Mouse (Mus musculus) heart, adult 9 months (tissue): ENCODE results near the gene Kcnk5.
A peak's percentile ranks its signal among the peaks of the same experiment; 100 is the strongest.

ENCODE experiments used
- DNase-seq, 2 experiments: peaks; one replicate each; pipeline ENCODE4 v3.0.0; 2022; ENCODE audit warnings: low spot score in 2 of 2

Kcnk5 gene

DNA sequence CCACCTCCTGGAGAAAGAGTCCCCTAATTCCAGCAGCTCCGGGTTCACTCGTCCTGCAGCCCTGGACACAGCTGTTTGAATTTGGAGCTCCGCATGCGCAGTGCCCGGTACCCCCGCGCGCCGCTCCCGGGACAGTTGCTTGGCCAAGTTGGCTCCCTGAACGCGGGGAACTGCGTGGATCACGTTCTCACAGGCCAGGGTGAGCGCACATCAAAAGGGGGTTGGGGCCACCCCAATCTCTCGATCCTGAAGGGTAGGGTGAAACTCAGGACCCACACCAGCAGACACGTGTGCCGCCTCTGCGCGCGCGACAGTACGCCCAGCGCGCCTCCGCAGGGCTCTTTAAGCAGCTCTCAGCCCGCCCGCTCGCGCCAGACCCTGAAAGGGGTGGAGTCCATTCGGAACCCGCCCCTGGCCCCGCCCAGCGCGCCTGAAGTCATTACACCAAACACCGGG lies at the start of gene Kcnk5:
Gene Kcnk5 (minus strand): TSS at position 344 of the 456 bp plus-strand sequence.
- peak; percentile 76 to 87 for DNase-seq

DNA sequence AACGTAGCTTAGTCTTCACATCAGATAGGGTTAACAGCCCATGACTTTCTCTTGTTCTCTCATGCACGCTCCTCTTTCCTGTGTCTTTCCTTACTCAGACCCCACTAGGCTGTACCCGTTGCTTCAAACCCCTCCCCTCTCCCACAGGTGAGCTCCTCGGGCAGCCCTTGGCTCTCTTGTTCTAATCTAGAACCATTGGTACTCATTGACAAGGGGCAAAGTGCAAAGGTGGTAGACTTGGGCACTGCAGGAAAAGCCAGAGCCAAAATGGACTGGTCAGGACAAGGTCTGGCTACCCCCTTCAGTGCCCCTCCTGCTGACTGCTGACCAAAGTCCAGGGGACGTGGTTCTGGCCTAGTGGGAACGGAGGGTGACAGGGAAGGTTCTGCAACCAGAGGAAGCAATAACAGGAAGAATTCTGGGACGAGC lies 48.5 kb upstream of the Kcnk5 start:
- no peak for DNase-seq

DNA sequence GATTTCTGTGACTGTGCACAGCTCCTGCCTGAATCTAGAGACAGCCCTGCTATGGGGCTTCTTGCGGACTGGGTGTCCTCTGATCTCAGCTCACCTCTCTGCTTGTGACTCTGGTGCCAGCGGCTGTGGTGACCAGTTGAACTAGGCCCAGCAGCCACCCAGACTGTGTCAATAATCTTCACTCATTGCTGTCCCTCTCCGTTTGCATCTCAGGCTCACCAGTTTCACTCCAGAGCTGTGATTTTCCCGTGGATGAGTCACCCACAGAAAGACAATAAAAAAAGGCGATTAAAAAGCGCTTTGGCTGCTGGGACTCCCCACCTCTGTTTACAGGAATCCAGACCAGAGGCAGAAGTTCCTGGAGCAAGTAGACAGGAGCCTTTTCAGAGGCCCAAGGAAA lies 47.8 kb upstream of the Kcnk5 start:
- no peak for DNase-seq

DNA sequence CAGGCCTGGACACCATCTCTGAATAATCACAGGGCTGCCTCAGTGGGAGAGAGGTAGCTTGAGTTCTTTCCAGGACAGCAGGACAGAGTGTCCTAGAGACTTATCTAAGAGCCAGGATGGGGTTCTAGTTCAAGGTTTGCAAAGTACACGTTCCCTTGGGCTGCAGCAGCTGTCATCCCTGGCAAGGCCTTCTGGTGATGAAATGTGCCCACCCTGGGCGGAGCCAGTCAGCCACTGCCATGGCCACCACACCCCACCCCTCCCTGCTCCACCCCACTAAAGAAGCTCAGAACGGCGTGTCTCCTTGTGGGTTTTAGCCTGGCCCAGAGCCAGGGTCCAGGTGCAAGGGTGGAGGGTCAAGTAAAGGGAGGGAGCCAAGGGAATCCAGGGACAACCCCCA lies 46.7 kb upstream of the Kcnk5 start:
- no peak for DNase-seq

DNA sequence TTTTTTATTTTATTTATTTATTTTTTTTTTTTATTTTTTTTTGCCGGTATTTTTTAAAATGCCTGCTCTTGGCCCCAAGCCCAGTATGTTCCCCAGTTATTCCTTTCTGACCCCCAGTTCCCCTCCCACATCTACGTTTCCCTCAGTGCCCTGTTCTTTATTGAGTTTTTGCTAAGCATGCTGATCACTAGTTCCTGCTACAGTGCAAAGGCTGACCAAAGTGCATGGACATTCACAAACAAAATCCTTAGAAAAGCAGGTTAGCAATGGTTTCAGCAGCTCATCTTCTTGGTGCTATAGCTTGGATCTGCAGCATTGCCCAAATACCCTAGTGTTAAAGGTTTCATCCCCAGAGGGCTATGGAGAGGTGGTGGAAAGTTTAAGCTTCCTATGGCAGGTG lies 45.4 kb upstream of the Kcnk5 start:
- DNase-seq, result no peak

DNA sequence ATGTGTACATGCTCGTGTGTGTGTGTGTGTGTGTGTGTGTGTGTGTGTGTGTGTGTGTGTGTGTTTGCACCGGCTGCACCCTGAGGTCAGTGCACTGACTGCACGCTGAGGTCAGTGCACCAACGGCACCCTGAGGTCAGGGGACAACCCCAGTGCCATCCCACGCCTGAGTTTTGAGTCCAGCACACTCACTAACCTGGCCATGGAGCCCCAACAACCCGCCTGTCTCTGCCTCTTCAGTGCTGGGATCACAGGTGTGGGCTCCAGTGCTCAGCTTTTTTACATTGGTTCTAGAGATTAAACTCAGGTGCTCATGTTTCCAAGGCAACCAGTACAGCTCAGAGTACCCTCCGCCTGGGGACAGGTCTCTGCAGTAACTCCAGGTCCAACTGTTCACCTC lies 44.9 kb upstream of the Kcnk5 start:
- DNase-seq, result no peak

DNA sequence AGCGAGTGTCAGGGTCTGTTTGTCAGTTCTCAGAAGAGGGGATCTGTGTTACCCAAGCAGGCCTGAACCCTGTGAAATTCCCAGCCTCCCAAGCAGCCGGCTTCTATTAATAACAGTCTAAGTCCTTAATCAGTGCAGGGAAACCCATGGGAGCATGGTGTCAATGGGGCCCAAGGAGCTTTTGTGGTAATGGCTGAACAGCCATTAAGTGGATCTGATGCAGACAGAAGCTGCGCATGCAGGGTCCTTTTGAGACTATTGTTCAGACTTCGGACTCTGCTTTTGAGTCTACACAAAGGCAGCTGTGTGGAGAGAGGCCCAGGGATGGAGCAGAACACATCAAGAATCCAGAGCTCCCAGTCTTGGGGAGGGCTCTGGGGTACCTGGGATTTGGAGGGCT lies 43.9 kb upstream of the Kcnk5 start:
- no peak for DNase-seq

DNA sequence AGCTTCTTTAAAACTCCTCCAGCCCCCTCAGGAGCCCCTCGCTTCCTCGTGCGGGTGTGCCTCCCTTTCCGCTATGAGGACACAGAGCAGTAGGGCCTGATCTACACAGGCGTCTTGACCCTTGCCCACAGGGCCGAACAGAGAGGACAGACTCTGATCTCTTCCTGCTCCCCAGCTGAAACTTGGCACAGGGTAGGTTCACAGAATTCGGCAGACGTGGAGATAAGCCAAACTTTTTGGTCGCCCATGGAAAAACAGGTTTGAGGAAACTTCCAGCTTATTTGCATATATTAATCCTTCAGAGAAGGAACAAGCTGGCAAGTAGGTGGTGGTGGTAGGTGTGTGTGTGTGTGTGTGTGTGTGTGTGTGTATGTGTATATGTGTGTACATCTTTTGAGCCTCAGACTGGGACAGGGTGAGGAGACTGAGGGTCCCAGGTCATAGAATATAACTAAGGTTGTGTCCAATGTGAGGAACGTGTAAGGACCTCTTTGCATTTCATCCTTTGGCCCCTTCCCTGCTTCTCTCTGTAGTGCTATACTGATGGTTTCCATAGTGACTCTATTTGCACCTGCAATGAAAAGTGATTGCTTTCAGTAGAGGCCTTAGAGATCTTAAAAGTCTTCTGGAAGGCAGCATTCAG lies 43.1 kb upstream of the Kcnk5 start:
- no peak for DNase-seq

DNA sequence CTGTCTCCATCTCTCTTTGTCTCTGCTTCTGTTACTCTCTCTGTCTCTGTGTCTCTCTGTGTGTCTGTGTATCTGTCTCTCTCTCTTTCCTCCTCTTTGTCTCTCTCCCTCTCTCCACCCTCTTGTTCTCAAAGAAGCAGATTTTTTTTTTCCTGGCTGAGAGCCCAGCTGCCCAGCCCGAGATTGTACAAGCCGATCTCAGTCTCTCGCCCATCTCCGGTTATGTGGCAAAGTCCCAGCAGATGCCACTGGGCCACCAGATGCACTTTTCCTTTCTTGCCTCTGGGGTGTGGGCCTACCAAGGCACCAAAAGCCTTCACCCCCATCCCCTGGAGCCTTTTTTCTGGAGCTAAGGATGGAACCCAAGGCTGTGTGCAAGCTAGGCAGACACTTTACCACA lies 42.6 kb upstream of the Kcnk5 start:
- no peak for DNase-seq

DNA sequence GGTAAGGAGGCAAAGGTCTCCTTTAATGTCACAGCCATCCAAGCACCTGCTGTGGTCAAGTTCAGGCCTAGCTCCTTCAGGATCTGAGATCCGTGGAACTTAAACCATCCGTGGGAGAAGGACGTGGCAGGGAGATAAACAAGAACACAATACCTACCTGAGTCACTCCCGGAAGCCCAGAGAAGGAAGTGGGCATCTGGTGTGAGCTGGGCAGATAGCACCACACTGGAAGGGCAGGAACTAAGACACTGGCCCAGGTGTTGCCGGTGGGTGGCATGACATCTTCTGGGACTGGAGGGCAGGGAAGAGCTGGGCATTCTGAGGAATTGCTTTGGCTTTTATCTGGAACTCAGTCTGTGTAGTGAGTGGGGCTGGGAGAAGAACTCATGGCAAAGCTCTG lies 41.6 kb upstream of the Kcnk5 start:
- DNase-seq, result no peak

DNA sequence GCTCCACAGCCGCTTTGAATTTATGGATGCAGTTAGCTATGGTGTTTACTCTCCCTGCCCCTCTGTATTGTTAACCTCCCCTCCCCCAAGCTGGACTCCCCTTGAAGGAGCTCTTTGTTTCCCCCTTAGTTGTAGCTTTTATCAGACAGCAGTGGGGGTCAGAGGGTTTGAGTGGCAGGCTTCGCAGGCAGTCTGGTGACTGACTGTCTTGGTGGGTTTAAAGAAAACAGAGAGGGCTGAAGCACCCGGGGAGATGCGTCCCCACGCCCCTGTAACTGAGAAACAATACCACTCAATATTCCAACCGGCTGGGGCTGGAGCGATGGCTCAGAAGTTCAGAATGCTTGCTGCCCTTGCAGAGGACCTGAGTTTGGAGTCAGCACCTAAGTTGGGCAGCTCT lies 39.5 kb upstream of the Kcnk5 start:
- no peak for DNase-seq

DNA sequence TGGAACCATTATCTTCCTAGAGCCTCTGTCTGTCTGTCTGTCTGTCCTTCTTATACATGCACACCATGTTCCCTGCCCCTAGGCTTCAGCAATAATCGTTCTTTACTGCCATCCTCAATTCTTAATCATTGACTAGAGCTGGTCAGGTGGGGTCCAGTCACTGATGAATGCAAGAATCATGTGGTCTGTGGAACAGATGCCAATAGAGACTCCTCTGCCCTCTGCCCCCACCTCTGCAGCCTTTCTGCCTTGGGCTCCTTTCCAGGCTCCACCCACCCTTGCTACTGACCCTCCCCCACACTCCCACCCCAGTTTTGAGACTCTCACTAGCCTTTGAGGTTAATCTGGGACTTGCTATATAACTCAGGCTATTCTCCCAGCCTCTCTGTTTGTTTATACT lies 38.2 kb upstream of the Kcnk5 start:
- no peak for DNase-seq

DNA sequence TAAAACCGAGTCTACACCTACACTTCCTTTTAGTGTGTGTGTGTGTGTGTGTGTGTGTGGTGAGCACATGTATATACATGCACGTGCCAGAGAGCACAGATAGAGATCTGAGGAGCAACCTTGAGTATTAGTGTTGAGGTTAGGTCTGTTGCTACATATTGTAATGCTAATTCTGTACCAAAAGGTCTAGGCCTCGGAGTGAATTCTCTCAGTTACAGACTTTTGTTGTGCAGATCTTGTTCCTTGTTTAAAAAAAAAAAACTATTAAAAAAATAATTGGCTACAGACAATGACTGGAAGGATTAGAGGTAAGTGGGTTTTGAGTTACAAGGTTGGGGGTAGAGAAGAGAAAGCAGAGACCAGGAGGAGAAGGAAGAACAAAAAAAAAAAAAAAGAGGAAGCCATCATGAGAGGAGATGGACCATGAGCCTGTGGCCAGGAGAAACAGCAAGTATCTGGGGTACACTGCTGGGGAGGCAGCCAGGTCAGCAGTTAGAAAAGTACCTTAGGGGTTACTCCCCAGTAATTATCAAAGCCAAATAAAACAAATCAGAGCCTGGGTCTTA lies 35.8 kb upstream of the Kcnk5 start:
- DNase-seq, result no peak

DNA sequence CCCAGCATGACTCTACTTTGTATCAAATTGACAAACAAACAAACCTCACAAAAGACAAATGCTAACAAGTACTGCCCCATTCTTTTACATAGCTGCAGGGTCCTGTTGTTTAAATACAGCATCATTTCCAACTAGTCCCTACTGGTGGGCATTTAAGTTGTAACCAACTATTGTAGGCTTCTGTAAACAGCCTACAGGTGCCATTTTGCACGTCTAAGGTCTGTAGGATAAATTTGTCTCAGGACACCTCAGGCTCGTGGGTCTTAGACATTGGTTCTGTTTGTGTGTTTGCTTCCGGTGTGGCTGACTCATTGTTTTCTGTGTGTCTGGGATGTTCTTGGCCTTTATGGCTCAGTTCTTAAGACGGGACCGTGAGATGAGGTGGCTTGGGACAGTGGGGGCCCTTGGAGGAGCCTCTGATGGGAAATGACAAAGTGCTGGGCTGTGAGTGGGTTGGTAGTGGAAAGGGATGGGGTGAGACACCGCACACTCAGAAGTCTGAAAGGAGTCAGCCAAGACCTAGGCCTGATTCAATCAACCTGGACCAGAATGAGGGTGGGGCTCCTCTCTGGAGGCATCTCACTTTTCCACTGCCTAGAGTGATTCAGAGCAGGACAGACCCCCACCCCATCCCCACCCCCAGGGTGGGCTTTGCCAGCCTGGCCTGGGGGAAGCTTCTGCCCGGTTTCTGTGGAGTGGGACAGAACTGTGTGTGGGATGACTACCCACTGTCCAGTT lies 35.1 kb upstream of the Kcnk5 start:
- no peak for DNase-seq

DNA sequence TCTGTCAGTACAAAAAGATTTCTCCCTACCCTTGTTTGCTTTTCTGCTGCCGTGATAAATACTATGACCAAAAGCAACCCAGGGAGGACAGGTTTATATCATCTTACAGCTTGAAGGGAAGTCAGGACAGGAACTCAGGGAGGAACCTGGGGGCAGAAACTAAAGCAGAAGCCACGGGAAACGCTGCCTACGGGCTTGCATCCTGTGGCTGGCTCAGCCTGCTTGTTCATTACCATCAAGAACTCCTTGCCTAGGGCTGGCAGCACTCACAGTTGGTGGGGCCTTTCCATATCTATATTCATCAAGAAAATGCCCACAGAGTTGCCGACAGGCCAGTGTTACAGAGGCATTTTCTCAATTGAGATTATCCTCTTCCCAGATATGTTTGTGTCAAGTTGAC lies 34.2 kb upstream of the Kcnk5 start:
- DNase-seq, result no peak

DNA sequence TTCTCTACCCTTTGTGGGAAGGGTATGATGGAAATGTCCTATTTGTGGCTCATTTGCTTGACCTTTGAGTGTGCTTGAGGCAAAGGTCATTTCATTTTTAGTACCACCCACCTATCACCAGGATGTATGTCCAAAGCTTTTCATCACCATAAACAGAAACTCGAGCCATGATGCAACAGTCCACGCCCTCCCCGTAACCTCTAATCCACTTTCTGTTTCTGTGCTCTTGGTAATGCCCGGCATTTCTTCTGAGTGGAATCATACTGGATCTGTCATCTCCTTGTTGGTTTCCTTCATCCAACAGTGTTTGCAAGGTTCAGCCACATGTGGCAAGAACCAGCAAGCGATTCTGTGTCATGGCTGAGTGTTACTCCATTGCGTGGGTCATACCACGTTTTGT lies 32.5 kb upstream of the Kcnk5 start:
- no peak for DNase-seq

DNA sequence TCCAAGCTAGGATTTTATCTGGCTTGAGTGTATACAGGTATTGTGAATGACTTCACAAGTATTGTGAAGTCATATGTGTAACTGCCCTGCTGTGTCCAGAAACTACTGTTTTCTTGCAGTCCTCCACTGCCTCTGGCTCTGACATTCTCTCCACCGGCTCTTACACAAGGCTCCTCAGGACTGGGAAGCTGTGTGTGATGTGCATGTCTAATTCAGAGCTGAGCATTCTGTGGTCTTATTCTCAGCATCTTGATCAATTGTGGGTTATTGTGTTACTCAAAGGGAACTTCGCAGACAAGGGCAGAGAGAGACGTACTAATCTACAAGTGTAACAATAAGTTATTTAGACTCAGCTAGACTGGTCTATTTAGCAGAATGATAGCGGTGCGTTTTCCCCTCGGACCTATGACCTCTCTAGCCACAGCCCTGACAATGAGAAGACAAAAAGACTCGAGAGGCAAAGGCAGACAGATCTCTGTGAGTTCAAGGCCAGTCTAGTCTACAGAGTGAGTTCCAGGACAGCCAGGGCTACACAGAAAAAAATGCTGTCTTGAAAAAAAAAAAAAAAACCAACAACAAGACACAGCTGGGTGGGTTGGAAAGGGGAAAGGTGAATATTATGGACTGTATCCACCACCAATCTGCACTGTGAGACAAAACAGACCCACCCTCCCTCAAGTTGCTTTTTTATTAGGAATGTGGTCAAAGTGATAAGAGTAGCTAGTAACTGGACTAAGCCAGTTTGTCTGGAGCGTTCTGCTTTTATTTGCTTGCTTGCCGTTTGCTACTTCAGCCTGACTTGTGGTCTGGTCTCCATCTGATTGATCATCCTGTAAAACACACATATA lies 30.4 kb upstream of the Kcnk5 start:
- no peak for DNase-seq

DNA sequence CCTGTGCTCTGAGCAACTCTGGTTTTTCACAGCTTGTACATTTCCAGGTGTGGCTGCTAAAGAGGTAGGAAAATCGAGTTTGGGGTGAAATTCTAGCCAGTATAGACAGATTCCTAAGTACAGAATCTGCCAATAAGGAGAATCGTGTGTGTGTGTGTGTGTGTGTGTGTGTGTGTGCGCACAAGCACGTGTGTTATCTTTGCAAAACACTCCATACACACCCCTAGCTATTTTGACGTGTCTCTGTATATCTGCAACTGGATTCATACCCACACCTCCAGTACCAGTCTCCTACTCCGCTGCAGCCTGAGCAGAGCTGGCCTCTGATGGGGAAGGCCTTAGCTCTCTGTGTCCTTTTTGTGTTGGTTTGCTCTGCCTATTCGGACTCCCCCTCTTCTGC lies 28.3 kb upstream of the Kcnk5 start:
- DNase-seq, result no peak

DNA sequence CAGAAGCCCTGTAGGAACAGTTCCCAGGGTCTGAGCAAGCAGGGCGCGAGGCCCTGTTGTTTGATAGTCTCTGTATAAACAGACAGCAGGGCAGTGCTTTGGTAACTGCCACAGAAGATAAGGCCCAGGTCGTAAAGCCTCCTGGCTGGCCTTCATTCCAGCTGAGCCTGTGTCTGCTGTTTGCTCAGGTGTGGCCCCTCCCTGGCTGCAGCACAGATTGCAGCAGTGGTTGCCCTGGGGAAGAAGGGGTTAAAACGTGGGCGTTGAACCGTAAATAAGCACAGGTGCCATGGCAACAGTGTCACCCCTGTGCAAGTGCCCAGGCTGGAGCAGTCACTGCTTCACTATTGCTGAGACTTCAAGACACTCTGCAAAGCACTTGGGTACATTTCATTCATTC lies 26.8 kb upstream of the Kcnk5 start:
- no peak for DNase-seq

DNA sequence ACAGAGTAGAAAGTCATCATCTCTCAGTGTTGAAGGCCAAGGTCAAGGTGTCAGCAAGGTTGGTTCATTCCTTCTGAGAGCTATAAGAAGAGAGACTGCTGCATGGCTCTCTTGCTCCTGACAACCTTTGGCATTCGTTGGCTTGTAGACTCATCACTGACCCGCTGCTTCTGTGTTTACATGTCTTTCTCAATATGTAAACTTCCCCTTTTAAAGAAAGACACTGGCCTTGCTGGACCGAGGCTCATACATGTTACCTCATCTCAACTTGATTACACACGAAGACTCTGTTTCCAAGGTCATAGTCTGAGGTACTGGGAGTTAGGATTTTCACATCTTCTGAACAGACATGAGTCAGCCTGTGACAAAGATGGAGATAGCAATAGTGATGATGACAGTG lies 24.1 kb upstream of the Kcnk5 start:
- no peak for DNase-seq

DNA sequence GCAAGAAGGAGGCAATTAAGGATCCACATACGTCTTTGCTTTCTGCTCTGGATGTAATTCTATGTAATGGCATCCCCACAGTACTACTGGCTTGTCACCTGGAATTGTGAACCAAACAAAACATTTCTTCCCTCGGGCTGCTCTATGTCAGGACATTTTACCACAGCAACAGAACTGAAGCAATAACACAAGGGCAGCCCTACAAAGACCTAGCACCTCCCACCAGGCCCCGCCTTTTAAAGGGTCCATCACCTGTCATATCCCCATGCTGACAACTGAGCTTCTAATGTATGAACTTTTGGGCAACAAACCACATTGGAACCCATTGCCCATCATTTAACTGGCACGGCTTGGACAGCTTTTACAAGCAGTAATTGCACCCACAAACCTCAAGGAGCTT lies 21.7 kb upstream of the Kcnk5 start:
- DNase-seq, result no peak

DNA sequence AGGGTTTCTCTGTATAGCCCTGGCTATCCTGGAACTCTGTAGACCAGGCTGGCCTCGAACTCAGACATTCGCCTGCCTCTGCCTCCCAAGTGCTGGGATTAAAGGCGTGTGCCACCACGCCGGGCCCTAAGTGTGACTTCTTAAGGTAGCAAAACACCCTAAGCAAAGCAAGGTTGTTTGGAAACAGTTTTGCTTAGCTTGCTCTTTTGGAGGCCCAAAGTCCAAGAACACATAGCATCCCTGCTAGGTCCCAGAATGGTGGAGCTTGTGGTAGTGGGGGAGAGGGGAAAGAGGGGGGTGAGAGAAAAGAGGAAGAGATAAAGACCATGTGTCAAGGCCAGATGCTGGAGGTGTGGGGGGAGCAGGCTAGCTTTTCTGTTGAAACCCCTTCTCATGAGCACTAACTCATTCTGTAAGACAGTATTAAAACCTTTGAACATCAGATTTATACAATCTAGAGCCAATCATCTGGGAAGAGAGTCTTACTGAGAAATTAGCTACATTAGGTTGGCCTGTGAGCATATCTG lies 21.1 kb upstream of the Kcnk5 start:
- DNase-seq, result no peak
